Mouse (Mus musculus) forebrain, embryonic 11.5 days (tissue): ENCODE measurements around the gene Ccdc158. TPM values are rescaled to one million over a fixed set of nuclear protein-coding genes. Genes with fewer than 3 reads are reported as not detected.

ENCODE experiments used
- ATAC-seq: fragments of 200-750 bp; cut with Nextera tagmentation; replicated peaks from 2 replicates; pipeline ENCODE4 v1.8.0; 2017; ENCODE audit warnings: moderate TSS enrichment; ENCODE audit not compliant: low FRiP score
- DNase-seq: peaks from one replicate; pipeline ENCODE4 v3.0.0-alpha.2; 2017; ENCODE audit warnings: low spot score
- H3K27ac ChIP-seq: fragments of 300-500 bp; sonication (generic); 2 replicates; pipeline ENCODE4 v1.5.1; 2014; ENCODE audit warnings: low read depth, low read length
- H3K27me3 ChIP-seq: fragments of 300-500 bp; sonication (generic); 2 replicates; pipeline ENCODE4 v1.6.1; 2014; ENCODE audit warnings: mild to moderate bottlenecking, low read length, mixed read lengths; ENCODE audit not compliant: control insufficient read depth, insufficient read depth
- H3K36me3 ChIP-seq: fragments of 300-500 bp; sonication (generic); 2 replicates; pipeline ENCODE4 v1.6.1; 2014; ENCODE audit warnings: mild to moderate bottlenecking, low read length, moderate library complexity, mixed read lengths; ENCODE audit not compliant: control insufficient read depth, insufficient read depth
- H3K4me1 ChIP-seq: fragments of 300-500 bp; sonication (generic); replicated peaks from 2 replicates; pipeline ENCODE4 v1.6.1; 2014; ENCODE audit warnings: low read length, mixed read lengths; ENCODE audit not compliant: control insufficient read depth, insufficient read depth
- H3K4me2 ChIP-seq: fragments of 300-500 bp; sonication (generic); 2 replicates; pipeline ENCODE4 v1.6.1; 2014; ENCODE audit warnings: low read depth, mild to moderate bottlenecking, low read length, moderate library complexity, mixed read lengths; ENCODE audit not compliant: severe bottlenecking
- H3K4me3 ChIP-seq: fragments of 300-500 bp; sonication (generic); 2 replicates; pipeline ENCODE4 v1.5.1; 2014; ENCODE audit warnings: low read depth, low read length
- H3K9ac ChIP-seq: fragments of 300-500 bp; sonication (generic); 2 replicates; pipeline ENCODE4 v1.6.1; 2014; ENCODE audit warnings: low read length
- H3K9me3 ChIP-seq: fragments of 300-500 bp; sonication (generic); 2 replicates; pipeline ENCODE4 v1.6.1; 2016; ENCODE audit warnings: low read length, mixed read lengths; ENCODE audit not compliant: control insufficient read depth
- WGBS: fragments of 180-500 bp; shearing (Covaris S2); extraction: QIAGEN DNeasy Blood & Tissue Kit; methylation state at CpG from one replicate; pipeline ENCODE4 v1.1.7; 2014; 5-methylcytosine and 5-hydroxymethylcytosine counted together
- polyA plus RNA-seq: library from polyadenylated mRNA; unstranded; fragments of >200 nt; fragmentation: Nextera tagmentation; extraction: Ambion mirVana; gene quantifications from 2 replicates; pipeline ENCODE4 v1.2.1, GENCODE M21; 2014

Gene Ccdc158
- polyA plus RNA-seq, 1 experiment from 2014 or later = 1.0 TPM

DNA sequence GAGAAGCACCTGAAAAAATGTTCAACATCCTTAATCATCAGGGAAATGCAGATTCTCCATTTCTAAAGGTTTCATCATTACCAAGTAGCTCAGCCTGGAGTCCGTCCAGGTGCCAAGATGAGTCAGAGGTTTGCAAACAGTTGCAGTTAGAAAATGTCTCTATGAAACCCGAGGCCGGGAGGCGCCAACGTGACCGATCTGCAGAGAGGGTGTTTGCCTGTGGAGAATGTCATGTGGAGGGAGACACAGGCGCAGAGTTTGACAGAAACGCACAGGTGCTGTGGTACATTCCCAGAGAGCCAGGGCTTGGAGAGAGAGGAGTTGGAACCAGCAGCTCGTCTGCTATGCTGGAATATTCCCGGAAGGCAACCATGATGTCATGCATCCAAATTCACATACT, 76.0 kb downstream of the Ccdc158 start:
- H3K4me1 ChIP-seq = no peaks in the 10 kb centered on the region
- no peaks in the 10 kb centered on the region for H3K36me3 ChIP-seq
- no peak overlapping the region for H3K4me2 ChIP-seq
- no peak overlapping the region for H3K9ac ChIP-seq
- H3K9me3 ChIP-seq = no peaks in the 10 kb centered on the region
- no peak overlapping the region for H3K27ac ChIP-seq
- H3K27me3 ChIP-seq = no peaks in the 10 kb centered on the region; the same call in 1 of the 2 replicates
- WGBS = 88% methylated on average over 10 of the region's 10 CpGs
- DNase-seq (no peak), ATAC-seq (no peak)
- H3K4me3 ChIP-seq = no peak overlapping the region

GRCm38 (mm10) chr5:92596865-92597264, 78.2 kb downstream of the Ccdc158 start:
- no peak overlapping the region for H3K4me3 ChIP-seq
- H3K27me3 ChIP-seq = no peaks in the 10 kb centered on the region
- DNase-seq (peak; percentile 30), ATAC-seq (no peak)
- no peaks in the 10 kb centered on the region for H3K9me3 ChIP-seq
- 90% methylated on average over 8 of the region's 8 CpGs for WGBS
- H3K4me1 ChIP-seq = no peaks in the 10 kb centered on the region
- no peak overlapping the region for H3K27ac ChIP-seq
- no peak overlapping the region for H3K9ac ChIP-seq
- no peaks in the 10 kb centered on the region for H3K36me3 ChIP-seq
- no peak overlapping the region for H3K4me2 ChIP-seq

- H3K9ac ChIP-seq = no peak overlapping the region
- peak; percentile 8 for DNase-seq
- no peak overlapping the region for H3K4me2 ChIP-seq
- no peak for ATAC-seq
- H3K9me3 ChIP-seq = no peaks in the 10 kb centered on the region
- no peaks in the 10 kb centered on the region for H3K27me3 ChIP-seq
- H3K4me1 ChIP-seq = no peaks in the 10 kb centered on the region
- H3K36me3 ChIP-seq = no peaks in the 10 kb centered on the region
- 94% methylated on average over 5 of the region's 5 CpGs for WGBS
- H3K27ac ChIP-seq = no peak overlapping the region
- H3K4me3 ChIP-seq = no peak overlapping the region
These were observed 80.0 kb downstream of the Ccdc158 start for GRCm38 (mm10) chr5:92595026-92595425.

- H3K4me2 ChIP-seq = no peak overlapping the region
- no peak overlapping the region for H3K4me3 ChIP-seq
- ATAC-seq = no peak
- 75% methylated on average over 10 of the region's 10 CpGs for WGBS
- no peaks in the 10 kb centered on the region for H3K36me3 ChIP-seq
- H3K27me3 ChIP-seq = no peaks in the 10 kb centered on the region
- no peak overlapping the region for H3K27ac ChIP-seq
- no peaks in the 10 kb centered on the region for H3K4me1 ChIP-seq
- H3K9ac ChIP-seq = no peak overlapping the region
- H3K9me3 ChIP-seq = no peaks in the 10 kb centered on the region
- peak; percentile 42 for DNase-seq
These were observed 89.1 kb downstream of the Ccdc158 start for GRCm38 (mm10) chr5:92585932-92586331.

GRCm38 (mm10) chr5:92579559-92579958, 95.5 kb downstream of the Ccdc158 start:
- H3K9ac ChIP-seq = no peak overlapping the region
- no peak for DNase-seq
- H3K27me3 ChIP-seq = no peaks in the 10 kb centered on the region
- ATAC-seq = no peak
- H3K27ac ChIP-seq = no peak overlapping the region
- H3K36me3 ChIP-seq = no peaks in the 10 kb centered on the region
- H3K9me3 ChIP-seq = no peaks in the 10 kb centered on the region
- 92% methylated on average over 14 of the region's 14 CpGs for WGBS
- no peak overlapping the region for H3K4me2 ChIP-seq
- no peaks in the 10 kb centered on the region for H3K4me1 ChIP-seq
- no peak overlapping the region for H3K4me3 ChIP-seq

DNA sequence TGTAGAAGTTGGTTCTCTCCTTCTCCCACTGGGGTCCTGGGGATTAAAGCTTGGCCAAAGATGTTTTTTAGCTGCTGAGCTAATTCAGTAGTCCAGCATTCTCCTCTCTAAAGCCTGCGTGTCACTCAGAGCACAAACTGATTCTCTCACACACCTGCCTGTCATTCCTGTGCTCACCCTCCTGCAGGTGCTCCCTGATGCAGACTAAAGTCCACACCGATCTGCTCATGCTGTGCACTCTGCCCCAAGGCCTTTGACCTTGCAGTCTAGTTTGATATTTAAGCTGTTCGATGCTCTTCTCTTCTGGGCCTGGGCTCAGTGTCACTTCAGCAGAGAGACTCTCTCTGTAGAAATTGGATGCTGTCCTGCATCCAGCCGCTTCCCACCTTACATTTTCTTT, 103.8 kb downstream of the Ccdc158 start:
- 89% methylated on average over 4 of the region's 4 CpGs for WGBS
- Histone ChIP-seq H3K4me2 (no peak overlapping the region), H3K4me1 (no peaks in the 10 kb centered on the region), H3K9ac (no peak overlapping the region), H3K27me3 (no peaks in the 10 kb centered on the region), H3K4me3 (no peak overlapping the region), H3K36me3 (no peaks in the 10 kb centered on the region), H3K27ac (no peak overlapping the region), H3K9me3 (no peaks in the 10 kb centered on the region)
- ATAC-seq (no peak), DNase-seq (no peak)

DNA sequence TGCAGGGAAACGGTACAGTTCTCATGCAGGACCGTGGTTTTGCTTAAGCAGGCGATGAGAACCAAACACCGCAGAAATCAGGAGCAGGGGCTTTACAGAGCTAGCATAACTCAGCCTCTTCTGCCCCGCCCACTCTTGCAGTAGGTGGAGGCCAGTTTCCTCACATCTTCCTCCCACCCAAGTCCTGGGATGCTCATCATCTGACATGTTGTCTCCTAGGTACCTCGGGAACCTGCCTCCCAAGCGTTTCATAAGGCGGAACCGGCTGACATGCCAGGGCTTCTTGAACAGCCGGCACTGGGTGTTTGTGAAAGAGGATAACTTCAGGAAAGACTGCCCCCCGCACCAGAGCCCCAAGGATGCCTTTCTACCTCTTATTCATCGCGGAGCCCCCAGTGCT, 113.1 kb downstream of the Ccdc158 start:
- Histone ChIP-seq H3K4me2 (no peak overlapping the region), H3K27me3 (no peaks in the 10 kb centered on the region), H3K9me3 (no peaks in the 10 kb centered on the region), H3K36me3 (no peaks in the 10 kb centered on the region), H3K9ac (no peak overlapping the region), H3K4me1 (no peaks in the 10 kb centered on the region), H3K27ac (no peak overlapping the region), H3K4me3 (no peak overlapping the region)
- DNase-seq (no peak), ATAC-seq (no peak)
- 86% methylated on average over 13 of the region's 13 CpGs for WGBS

- H3K36me3 ChIP-seq = no peaks in the 10 kb centered on the region
- no peak overlapping the region for H3K4me2 ChIP-seq
- WGBS = 84% methylated on average over 2 of the region's 2 CpGs
- no peak for ATAC-seq
- no peaks in the 10 kb centered on the region for H3K4me1 ChIP-seq
- H3K27me3 ChIP-seq = no peaks in the 10 kb centered on the region
- H3K27ac ChIP-seq = no peak overlapping the region
- H3K9ac ChIP-seq = no peak overlapping the region
- DNase-seq = no peak
- H3K4me3 ChIP-seq = no peak overlapping the region
- no peaks in the 10 kb centered on the region for H3K9me3 ChIP-seq
These were observed 114.9 kb downstream of the Ccdc158 start for GRCm38 (mm10) chr5:92560201-92560600.
